Mouse (Mus musculus) liver, adult 10 weeks (tissue): ENCODE data around the gene Gm11111. TPM values are rescaled to one million over a fixed set of nuclear protein-coding genes. Genes with fewer than 3 reads are reported as not detected.

Experiments used
- polyA plus RNA-seq: library from polyadenylated mRNA; stranded (reverse); fragments of 350-450 nt; fragmentation: Illumina TruSeq; extraction: RNeasy Lipid Tissue Mini Kit (QIAGEN cat#74804); gene quantifications from one replicate; pipeline ENCODE4 v1.2.3, GENCODE M21; 2014; ENCODE audit warnings: low read depth, low replicate concordance

Gm11111 gene
- not detected for polyA plus RNA-seq

GRCm38 (mm10) chr5:98552395-98552794 lies at the start of gene Gm11111:
Gene Gm11111, plus strand, starts transcription at chr5:98552695.

Other genes starting within 250 kb of the Gm11111 start
- gene Cfap299, start 223.4 kb upstream of the Gm11111 start, polyA plus RNA-seq: not detected